Mouse (Mus musculus): ENCODE measurements at regions not wholly inside any gene's neighbourhood (a gene's known extent, or its start where the extent isn't known, plus 50 kb on each side); places are given as distances from the start of the nearest gene placed in this dataset.

DNA sequence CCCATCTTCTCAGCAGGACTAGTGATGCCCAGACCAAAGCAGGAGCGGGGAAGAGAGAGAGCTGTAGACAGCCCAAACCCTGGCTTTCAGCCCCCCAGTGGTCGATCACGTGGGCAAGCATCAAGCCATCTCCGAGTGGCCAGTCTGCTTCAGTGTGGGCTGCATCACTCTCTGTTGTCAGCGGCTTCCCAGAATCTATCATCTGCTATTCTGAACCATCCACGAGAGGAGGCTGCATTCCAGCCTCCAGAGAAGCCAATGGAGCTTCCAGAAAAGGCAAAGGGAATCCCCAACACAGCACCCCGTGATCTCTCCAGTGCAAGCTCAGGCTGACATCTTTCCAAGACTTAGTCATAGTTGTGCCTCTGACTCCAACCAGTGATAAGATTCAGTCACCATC is 70.7 kb upstream of the Cdh4 start:
- DNase-seq (ENCODE audit: low spot score) = no peak

DNA sequence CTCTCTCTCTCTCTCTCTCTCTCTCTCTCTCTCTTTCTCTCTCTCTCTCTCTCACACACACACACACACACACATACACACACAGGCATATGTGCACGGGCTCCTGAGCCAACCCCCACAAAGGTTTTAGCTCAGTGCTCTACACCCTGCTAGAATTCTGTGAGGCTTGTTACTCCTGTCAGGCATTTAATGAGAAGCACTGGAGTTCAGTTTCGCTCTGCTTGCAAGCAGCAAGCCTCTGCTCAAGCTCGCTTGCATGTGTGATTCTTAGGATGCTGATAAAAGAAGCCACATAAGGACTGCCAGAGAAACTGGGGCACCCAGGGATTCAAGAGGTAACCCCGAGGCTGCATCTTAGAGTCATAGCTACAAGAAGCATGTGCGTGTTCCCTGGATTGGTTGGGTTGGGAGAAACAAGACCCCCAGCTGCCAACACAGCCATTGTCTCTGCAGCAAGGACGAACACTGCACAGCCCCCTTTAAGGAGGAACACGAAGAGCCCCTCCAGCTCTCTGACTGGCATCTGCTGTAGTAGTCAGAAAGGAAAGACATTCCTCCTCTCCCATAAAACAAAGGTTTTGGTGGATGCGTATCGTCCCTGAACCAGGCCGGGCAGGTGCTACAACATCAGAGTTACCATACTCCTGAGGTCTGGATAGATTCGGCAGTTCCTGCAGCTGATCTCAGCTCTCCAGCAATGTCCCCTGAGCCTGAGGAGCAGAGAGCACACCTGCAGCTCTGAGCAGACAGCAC is 62.4 kb upstream of the Cdh4 start:
- DNase-seq (ENCODE audit: low spot score) = no peak

DNA sequence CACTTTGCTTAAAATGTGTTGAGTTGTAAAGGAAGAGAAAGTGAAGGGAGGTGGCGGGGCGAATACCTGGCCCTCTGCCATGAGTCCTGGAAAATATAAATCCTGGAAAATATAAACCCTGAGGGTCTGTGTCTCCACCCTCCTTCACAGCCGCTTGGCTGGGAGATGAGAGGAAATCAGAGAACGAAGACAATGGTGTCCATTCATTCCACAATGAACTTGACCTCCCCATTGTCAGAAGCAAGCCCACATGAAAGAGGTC is 61.9 kb upstream of the Cdh4 start:
- DNase-seq (ENCODE audit: low spot score) = no peak

DNA sequence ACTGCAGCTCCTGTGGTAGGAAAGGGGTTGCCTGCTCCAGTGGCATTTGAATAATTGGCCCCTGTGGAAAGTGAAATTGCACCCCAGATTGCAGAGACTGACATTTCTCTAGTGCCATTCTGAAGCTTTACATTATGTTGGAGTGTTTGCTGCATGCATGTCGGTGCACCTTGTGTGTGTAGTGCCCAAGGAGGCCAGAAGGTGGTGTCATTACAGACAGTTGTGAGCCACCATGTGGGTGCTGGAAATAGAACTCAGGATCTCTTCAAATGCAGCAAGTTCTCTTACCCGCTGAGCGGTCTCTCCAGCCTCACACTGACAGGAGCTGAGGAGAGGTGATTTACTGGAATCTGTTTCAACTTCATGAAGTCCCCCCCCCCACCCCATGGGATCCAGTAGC is 60.3 kb upstream of the Cdh4 start:
- no peak for DNase-seq (ENCODE audit: low spot score)

GRCm38 (mm10) chr2:179382594-179382993 is 59.6 kb upstream of the Cdh4 start:
- no peak for DNase-seq (ENCODE audit: low spot score)

DNA sequence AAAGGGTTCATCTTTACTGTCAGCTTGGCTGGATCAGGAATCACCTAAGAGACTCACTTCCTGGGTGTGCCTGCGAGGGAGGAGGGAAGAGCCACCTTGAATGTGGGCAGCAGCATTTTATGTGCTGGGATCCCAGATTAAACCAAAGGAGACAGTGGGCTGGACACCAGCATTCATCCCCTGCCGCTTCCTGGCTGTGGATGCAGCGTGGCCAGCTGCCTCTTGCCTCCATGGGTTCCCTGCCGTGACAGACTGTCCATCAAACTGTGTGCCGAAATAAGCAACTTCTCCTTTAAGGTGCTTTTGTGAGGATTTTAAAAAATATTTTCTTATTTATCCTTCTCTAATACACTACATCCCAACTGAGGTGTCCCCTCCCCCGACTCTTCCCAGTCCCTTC is 55.4 kb upstream of the Cdh4 start:
- no peak for DNase-seq (ENCODE audit: low spot score)

- no peak for DNase-seq (ENCODE audit: low spot score)
Observed at GRCm38 (mm10) chr2:179390486-179390885, 51.7 kb upstream of the Cdh4 start.

- DNase-seq (ENCODE audit: low spot score) = no peak
Observed at GRCm38 (mm10) chr2:179390924-179391461, 51.2 kb upstream of the Cdh4 start.

All from testis, postnatal 10 days (tissue).